Mouse (Mus musculus) liver, postnatal 0 days (tissue): ENCODE results near the gene Tstd1.

Experiments
- CTCF ChIP-seq: sonication (generic); IDR thresholded peaks from 2 replicates; pipeline ENCODE4 v1.5.1; 2016; ENCODE audit warnings: antibody characterized with exemption, low read depth
- EP300 ChIP-seq: IDR thresholded peaks from 2 replicates; pipeline ENCODE4 v1.6.1; 2016; ENCODE audit warnings: antibody characterized with exemption, low read depth, mild to moderate bottlenecking

- TF ChIP-seq CTCF (peak; percentile 86), EP300 (no peak)
Measured at GRCm38 (mm10) chr1:171379935-171380599, 38.6 kb upstream of the Tstd1 start.
